Mouse (Mus musculus): ENCODE data around the gene Sft2d2. TPM values are rescaled to one million over a fixed set of nuclear protein-coding genes. Genes with fewer than 3 reads are reported as not detected.

Sft2d2 gene
- total RNA-seq (2021), result 10 to 100 TPM; 16.6 to 17.4 TPM

- peak; percentile 92 for DNase-seq
These were observed at the start of gene Sft2d2 for GRCm38 (mm10) chr1:165193880-165194661. Sft2d2 (minus strand) TSS chr1:165194438.

- DNase-seq, result peak; percentile 98
These were observed 42.4 kb upstream of the Sft2d2 start, which contains the start of gene Tiprl for GRCm38 (mm10) chr1:165236321-165237298. Tiprl (minus strand) TSS chr1:165236996.

- no peak for DNase-seq
These were observed 41.6 kb upstream of the Sft2d2 start for GRCm38 (mm10) chr1:165235846-165236245.

GRCm38 (mm10) chr1:165233806-165234205 lies 39.6 kb upstream of the Sft2d2 start:
- no peak for DNase-seq

GRCm38 (mm10) chr1:165230691-165231090 lies 36.5 kb upstream of the Sft2d2 start:
- DNase-seq, result no peak

- no peak for DNase-seq
These were observed 35.3 kb upstream of the Sft2d2 start for GRCm38 (mm10) chr1:165229577-165229976.

GRCm38 (mm10) chr1:165217023-165217589 lies 22.9 kb upstream of the Sft2d2 start:
- DNase-seq, result no peak

GRCm38 (mm10) chr1:165215831-165216230 lies 21.6 kb upstream of the Sft2d2 start:
- DNase-seq, result no peak

GRCm38 (mm10) chr1:165205591-165205990 lies 11.4 kb upstream of the Sft2d2 start:
- no peak for DNase-seq

GRCm38 (mm10) chr1:165203488-165204035 lies 9.3 kb upstream of the Sft2d2 start:
- no peak for DNase-seq

GRCm38 (mm10) chr1:165201445-165202012 lies 7.3 kb upstream of the Sft2d2 start:
- DNase-seq, result no peak

GRCm38 (mm10) chr1:165200748-165201147 lies 6.5 kb upstream of the Sft2d2 start:
- DNase-seq, result no peak

GRCm38 (mm10) chr1:165199639-165200038 lies 5.4 kb upstream of the Sft2d2 start:
- no peak for DNase-seq

- no peak for DNase-seq
These were observed 4.7 kb upstream of the Sft2d2 start for GRCm38 (mm10) chr1:165198951-165199350.

- no peak for DNase-seq
These were observed 3.6 kb upstream of the Sft2d2 start for GRCm38 (mm10) chr1:165197875-165198274.

- no peak for DNase-seq
These were observed 1.2 kb upstream of the Sft2d2 start for GRCm38 (mm10) chr1:165195396-165195960.

- no peak for DNase-seq
These were observed 400 bp upstream of the Sft2d2 start for GRCm38 (mm10) chr1:165194662-165195013.

GRCm38 (mm10) chr1:165193426-165193825 lies 812 bp downstream of the Sft2d2 start:
- no peak for DNase-seq

- no peak for DNase-seq
These were observed 1.4 kb downstream of the Sft2d2 start for GRCm38 (mm10) chr1:165192714-165193264.

GRCm38 (mm10) chr1:165192102-165192501 lies 2.1 kb downstream of the Sft2d2 start:
- no peak for DNase-seq

- DNase-seq, result no peak
These were observed 2.6 kb downstream of the Sft2d2 start for GRCm38 (mm10) chr1:165191611-165192010.

Data from heart, postnatal 4 days (tissue).